Mouse (Mus musculus): ENCODE measurements at regions not wholly inside any gene's neighbourhood (a gene's known extent, or its start where the extent isn't known, plus 50 kb on each side); places are given as distances from the start of the nearest gene placed in this dataset.
A peak's percentile ranks its signal among the peaks of the same experiment; 100 is the strongest.

GRCm38 (mm10) chr14:76708728-76709127 lies 152.0 kb upstream of the Serp2 start:
- H3K9me3 ChIP-seq = no peaks in the 10 kb centered on the region
- H3K36me3 ChIP-seq = no peaks in the 10 kb centered on the region
- H3K27me3 ChIP-seq = no peaks in the 10 kb centered on the region
- no peaks in the 10 kb centered on the region for H3K4me1 ChIP-seq
- WGBS = 75% methylated on average over 11 of the region's 11 CpGs
- H3K4me3 ChIP-seq = no peak overlapping the region
- H3K4me2 ChIP-seq (replicated peaks) = no peak overlapping the region
- H3K27ac ChIP-seq = no peak overlapping the region
- no peak for ATAC-seq (ENCODE audit: insufficient number of reproducible peaks, insufficient read depth, low FRiP score, low TSS enrichment)
- H3K9ac ChIP-seq = no peak overlapping the region

- no peak overlapping the region for H3K27ac ChIP-seq
- H3K4me1 ChIP-seq = peaks cover 18% of the 10 kb centered on the region
- H3K27me3 ChIP-seq = no peaks in the 10 kb centered on the region
- H3K9me3 ChIP-seq = no peaks in the 10 kb centered on the region
- no peak overlapping the region for H3K4me3 ChIP-seq
- H3K36me3 ChIP-seq = no peaks in the 10 kb centered on the region
- ATAC-seq (ENCODE audit: insufficient number of reproducible peaks, insufficient read depth, low FRiP score, low TSS enrichment) = no peak
- WGBS = 87% methylated on average over 7 of the region's 7 CpGs
- H3K9ac ChIP-seq = no peak overlapping the region
- no peak overlapping the region for H3K4me2 ChIP-seq (replicated peaks)
Measured at GRCm38 (mm10) chr14:76703373-76703764, 146.7 kb upstream of the Serp2 start.

DNA sequence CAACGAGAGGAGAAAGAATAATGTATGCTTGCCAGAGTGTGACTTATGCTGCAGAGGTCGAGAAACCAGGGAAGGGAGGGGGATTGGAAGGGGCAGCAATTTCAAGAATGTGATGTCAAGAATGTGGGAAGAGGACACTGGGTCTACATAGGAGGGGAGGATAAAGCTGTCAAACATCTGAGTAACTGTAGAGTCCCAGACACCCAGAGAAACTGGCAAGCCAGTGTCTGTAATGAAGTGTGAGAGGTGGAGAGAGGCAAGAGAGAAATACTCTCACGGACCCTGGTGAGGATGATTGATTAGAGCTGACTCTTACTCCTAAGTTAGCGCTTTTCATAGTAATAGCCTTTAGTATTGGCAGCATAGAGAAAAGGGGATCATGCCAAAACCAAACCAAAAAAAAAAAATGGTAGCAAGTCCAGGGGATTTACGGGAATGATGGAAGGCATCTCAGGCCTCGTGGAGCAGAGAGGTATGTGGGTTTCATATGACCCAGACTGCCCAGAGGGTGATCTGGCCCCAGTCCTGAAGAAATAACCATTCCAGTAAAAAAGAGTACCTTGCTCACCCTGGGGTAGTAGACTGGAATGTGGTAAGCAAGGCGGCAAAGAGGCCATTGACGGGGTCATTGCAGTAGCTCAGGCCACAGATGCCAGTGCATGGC lies 146.2 kb upstream of the Serp2 start:
- Histone ChIP-seq H3K27ac (no peak overlapping the region), H3K36me3 (no peaks in the 10 kb centered on the region)
- ATAC-seq (ENCODE audit: insufficient number of reproducible peaks, insufficient read depth, low FRiP score, low TSS enrichment) = no peak

GRCm38 (mm10) chr14:76701911-76702708 lies 145.4 kb upstream of the Serp2 start:
- peaks cover 27% of the 10 kb centered on the region for H3K4me1 ChIP-seq
- H3K4me2 ChIP-seq (replicated peaks) = no peak overlapping the region
- no peak overlapping the region for H3K4me3 ChIP-seq
- H3K36me3 ChIP-seq = no peaks in the 10 kb centered on the region
- no peak overlapping the region for H3K9ac ChIP-seq
- H3K27me3 ChIP-seq = no peaks in the 10 kb centered on the region
- no peak overlapping the region for H3K27ac ChIP-seq
- WGBS = 75% methylated on average over 14 of the region's 14 CpGs
- H3K9me3 ChIP-seq = no peaks in the 10 kb centered on the region
- ATAC-seq (ENCODE audit: insufficient number of reproducible peaks, insufficient read depth, low FRiP score, low TSS enrichment) = no peak

More for the DNA sequence above, 146.2 kb upstream of the Serp2 start:
- Histone ChIP-seq H3K9ac (no peak overlapping the region), H3K27me3 (no peaks in the 10 kb centered on the region), H3K4me2 (replicated peaks) (no peak overlapping the region), H3K4me1 (peaks cover 23% of the 10 kb centered on the region), H3K4me3 (no peak overlapping the region), H3K9me3 (no peaks in the 10 kb centered on the region)
- WGBS = 51% methylated on average over 8 of the region's 8 CpGs

- Histone ChIP-seq H3K9ac (no peak overlapping the region), H3K36me3 (no peaks in the 10 kb centered on the region), H3K27me3 (no peaks in the 10 kb centered on the region), H3K9me3 (no peaks in the 10 kb centered on the region), H3K27ac (no peak overlapping the region), H3K4me3 (no peak overlapping the region), H3K4me2 (replicated peaks) (no peak overlapping the region), H3K4me1 (peaks cover 33% of the 10 kb centered on the region)
- WGBS = 93% methylated on average over 1 of the region's 1 CpGs
- ATAC-seq (ENCODE audit: insufficient number of reproducible peaks, insufficient read depth, low FRiP score, low TSS enrichment) = no peak
Measured at GRCm38 (mm10) chr14:76701304-76701703, 144.6 kb upstream of the Serp2 start.

DNA sequence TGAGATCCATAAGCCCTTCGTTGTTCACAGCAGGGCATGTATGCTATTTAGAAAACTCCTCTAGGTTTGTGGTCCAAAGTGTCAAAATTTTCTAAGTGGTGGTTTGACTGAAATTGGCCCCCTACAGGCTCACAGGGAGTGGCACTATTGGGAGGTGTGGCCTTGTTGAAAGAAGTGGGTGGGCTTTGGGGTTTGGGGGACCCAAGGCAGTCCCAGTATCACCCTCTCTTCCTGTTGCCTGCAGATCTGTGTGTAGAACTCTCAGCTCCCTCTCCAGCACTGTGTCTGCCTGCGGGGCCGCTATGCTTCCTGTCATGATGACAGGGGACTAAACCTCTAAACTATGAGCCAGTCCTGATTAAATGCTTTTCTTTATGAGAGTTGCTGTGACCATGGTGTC lies 144.1 kb upstream of the Serp2 start:
- no peaks in the 10 kb centered on the region for H3K27me3 ChIP-seq
- no peak overlapping the region for H3K4me2 ChIP-seq (replicated peaks)
- no peaks in the 10 kb centered on the region for H3K36me3 ChIP-seq
- no peaks in the 10 kb centered on the region for H3K9me3 ChIP-seq
- no peak overlapping the region for H3K27ac ChIP-seq
- no peak overlapping the region for H3K4me3 ChIP-seq
- no peak overlapping the region for H3K9ac ChIP-seq
- H3K4me1 ChIP-seq = peaks cover 38% of the 10 kb centered on the region
- no peak for ATAC-seq (ENCODE audit: insufficient number of reproducible peaks, insufficient read depth, low FRiP score, low TSS enrichment)
- WGBS = 86% methylated on average over 3 of the region's 3 CpGs

DNA sequence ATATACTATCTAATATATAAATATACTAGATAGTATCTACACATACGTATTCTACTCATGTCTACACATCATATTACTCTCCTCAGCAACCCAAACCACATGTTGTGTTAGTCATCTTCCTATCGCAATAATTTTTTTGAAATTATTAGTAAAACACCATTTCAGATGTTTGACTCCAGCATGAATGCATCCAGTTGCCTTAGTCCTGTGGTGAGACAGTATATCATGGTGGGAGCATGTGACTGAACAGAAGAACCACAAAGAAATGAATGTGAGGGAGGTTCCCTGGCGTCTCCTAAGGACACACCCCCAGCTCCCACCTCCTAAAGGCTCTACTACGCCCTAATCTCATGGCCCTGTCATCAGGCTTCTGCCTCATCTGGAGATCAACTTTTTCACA lies 143.5 kb upstream of the Serp2 start:
- no peaks in the 10 kb centered on the region for H3K36me3 ChIP-seq
- no peak overlapping the region for H3K4me3 ChIP-seq
- no peak overlapping the region for H3K27ac ChIP-seq
- no peaks in the 10 kb centered on the region for H3K9me3 ChIP-seq
- WGBS = 87% methylated on average over 4 of the region's 4 CpGs
- no peak for ATAC-seq (ENCODE audit: insufficient number of reproducible peaks, insufficient read depth, low FRiP score, low TSS enrichment)
- H3K27me3 ChIP-seq = no peaks in the 10 kb centered on the region
- H3K4me2 ChIP-seq (replicated peaks) = no peak overlapping the region
- peaks cover 40% of the 10 kb centered on the region for H3K4me1 ChIP-seq
- no peak overlapping the region for H3K9ac ChIP-seq

DNA sequence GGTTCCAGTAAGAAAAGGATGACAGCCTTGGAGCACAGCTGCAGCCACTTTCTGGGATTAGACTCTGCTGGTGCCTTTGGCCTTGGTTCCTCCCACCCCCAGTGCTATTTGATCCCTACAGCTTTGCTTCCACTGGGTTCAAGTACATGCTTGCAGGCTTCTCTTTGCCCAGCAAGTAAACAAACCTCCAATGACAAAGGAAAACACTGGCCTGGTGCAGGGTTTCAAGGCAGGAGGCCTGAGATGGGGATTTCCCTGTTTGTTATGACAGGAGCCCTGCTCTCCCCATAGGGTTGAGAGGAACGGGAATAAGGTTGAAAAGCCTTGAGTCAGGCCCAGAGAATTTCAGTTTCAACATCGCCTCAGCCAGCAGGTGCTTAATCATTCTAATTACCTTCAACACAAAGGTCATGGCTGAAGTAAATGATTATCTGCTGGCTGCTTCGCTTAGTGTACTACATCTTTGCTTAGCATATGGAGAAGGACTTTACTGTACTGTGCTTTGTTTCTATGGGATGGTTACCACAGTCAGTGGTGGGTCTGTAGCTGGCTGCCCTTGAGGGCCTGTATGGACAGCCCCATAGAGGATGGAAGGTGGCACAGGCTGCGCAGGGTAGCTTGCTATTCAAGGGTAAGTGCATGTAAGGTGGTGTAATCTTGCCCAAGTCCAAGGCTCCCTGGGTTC lies 142.2 kb upstream of the Serp2 start:
- peak; percentile 82; the same call in 1 of the 2 replicates for ATAC-seq (ENCODE audit: insufficient number of reproducible peaks, insufficient read depth, low FRiP score, low TSS enrichment)

DNA sequence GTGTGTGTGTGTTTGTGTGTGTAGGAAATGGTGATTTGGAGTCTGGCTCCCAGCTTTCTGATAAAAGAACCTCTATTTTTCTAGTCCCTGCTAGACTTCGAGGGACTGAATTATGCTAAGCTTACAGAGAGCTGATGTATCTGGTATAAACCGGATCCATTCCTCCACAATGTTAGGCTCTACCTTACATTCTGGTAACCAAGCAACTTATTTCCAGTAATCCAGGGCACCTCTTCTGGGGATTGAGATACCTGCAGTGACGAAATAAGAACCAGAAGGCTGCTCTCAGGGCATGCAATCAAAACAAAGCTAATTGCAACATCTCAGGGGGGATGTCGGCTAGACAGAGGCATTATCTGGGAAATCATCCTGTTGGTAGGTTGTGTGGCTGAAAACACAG lies 140.0 kb upstream of the Serp2 start:
- Histone ChIP-seq H3K4me1 (peaks cover 55% of the 10 kb centered on the region), H3K9me3 (no peaks in the 10 kb centered on the region), H3K36me3 (no peaks in the 10 kb centered on the region), H3K27me3 (no peaks in the 10 kb centered on the region), H3K4me3 (no peak overlapping the region), H3K9ac (no peak overlapping the region), H3K27ac (peak overlapping the region; percentile 65), H3K4me2 (replicated peaks) (no peak overlapping the region)
- 29% methylated on average over 4 of the region's 4 CpGs for WGBS
- ATAC-seq (ENCODE audit: insufficient number of reproducible peaks, insufficient read depth, low FRiP score, low TSS enrichment) = no peak

More for the DNA sequence above, 142.2 kb upstream of the Serp2 start:
- H3K4me1 ChIP-seq = peaks cover 48% of the 10 kb centered on the region
- no peaks in the 10 kb centered on the region for H3K36me3 ChIP-seq
- no peak overlapping the region for H3K4me3 ChIP-seq
- H3K9ac ChIP-seq = no peak overlapping the region
- no peaks in the 10 kb centered on the region for H3K9me3 ChIP-seq
- H3K4me2 ChIP-seq (replicated peaks) = no peak overlapping the region
- H3K27me3 ChIP-seq = no peaks in the 10 kb centered on the region
- H3K27ac ChIP-seq = peak overlapping the region; percentile 85
- 19% methylated on average over 4 of the region's 4 CpGs for WGBS

DNA sequence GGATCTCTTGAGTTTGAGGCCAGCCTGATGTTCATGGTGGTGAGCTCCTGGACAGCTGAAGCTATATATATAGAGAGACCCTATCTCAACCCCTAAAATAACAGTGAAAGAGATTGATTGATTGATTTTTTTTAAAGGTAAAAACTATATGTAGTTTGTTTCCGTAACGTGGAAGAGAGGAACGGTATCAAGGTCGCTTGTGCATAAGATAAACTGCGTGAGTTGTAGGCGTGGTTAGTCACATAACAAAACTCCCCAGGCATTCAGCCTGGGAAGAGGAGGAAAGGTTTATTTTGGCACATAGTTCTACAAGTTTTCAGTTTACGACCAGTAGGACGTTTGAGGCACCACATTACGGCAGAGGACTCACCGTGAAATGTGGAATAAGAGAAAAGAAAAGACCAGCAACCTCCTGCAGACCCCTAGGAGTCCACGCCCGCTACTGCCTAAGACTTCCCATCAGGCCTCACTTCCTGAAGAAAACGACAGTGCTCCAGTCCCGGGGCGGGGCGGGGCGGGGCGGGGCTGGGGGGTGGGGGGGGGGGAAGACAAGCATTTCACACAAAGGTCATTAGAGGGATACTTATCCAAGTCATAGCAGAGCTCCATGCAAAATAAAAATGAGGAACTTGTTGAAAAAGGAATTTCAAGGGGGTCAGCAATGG lies 139.1 kb upstream of the Serp2 start:
- Histone ChIP-seq H3K27me3 (no peaks in the 10 kb centered on the region), H3K36me3 (no peaks in the 10 kb centered on the region), H3K4me1 (peaks cover 55% of the 10 kb centered on the region), H3K4me3 (no peak overlapping the region), H3K9me3 (no peaks in the 10 kb centered on the region), H3K9ac (no peak overlapping the region), H3K4me2 (replicated peaks) (no peak overlapping the region), H3K27ac (peak overlapping the region; percentile 65)
- no peak for ATAC-seq (ENCODE audit: insufficient number of reproducible peaks, insufficient read depth, low FRiP score, low TSS enrichment)
- 64% methylated on average over 17 of the region's 18 CpGs for WGBS

DNA sequence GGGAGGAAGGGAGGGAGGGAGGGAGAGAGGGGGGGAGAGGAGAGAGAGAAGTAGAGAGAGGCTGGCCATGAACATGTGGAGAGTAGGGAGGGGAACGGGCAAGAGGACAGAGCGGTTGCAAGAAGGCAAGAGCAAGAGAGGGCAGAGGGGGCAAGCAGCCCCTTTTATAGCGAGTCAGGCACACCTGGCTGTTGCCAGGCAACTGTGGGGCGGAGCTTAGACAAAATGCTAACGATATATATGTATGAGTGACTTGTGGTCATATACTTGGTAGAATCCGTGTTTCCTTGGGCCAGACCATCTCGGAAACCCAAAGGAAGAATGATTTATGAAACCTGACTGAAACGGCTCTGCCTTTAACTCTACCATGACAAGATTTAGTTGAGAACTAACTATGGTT lies 138.2 kb upstream of the Serp2 start:
- peaks cover 55% of the 10 kb centered on the region for H3K4me1 ChIP-seq
- no peak overlapping the region for H3K27ac ChIP-seq
- ATAC-seq (ENCODE audit: insufficient number of reproducible peaks, insufficient read depth, low FRiP score, low TSS enrichment) = no peak

More for the DNA sequence above, 138.2 kb upstream of the Serp2 start:
- H3K27me3 ChIP-seq = no peaks in the 10 kb centered on the region
- 92% methylated on average over 8 of the region's 8 CpGs for WGBS
- H3K4me2 ChIP-seq (replicated peaks) = no peak overlapping the region
- H3K4me3 ChIP-seq = no peak overlapping the region
- H3K36me3 ChIP-seq = no peaks in the 10 kb centered on the region
- no peaks in the 10 kb centered on the region for H3K9me3 ChIP-seq
- H3K9ac ChIP-seq = no peak overlapping the region

Measured in embryonic facial prominence, embryonic 12.5 days (tissue).